Mouse (Mus musculus): ENCODE results near the gene Nsg2. TPM values are rescaled to one million over a fixed set of nuclear protein-coding genes. Genes with fewer than 3 reads are reported as not detected.

Gene Nsg2
- polyA plus RNA-seq, 2 experiments from 2014 or later, result 65.0 to 90.0 TPM

GRCm38 (mm10) chr11:32013014-32013427, 12.8 kb downstream of the Nsg2 start:
- no peak for ATAC-seq

DNA sequence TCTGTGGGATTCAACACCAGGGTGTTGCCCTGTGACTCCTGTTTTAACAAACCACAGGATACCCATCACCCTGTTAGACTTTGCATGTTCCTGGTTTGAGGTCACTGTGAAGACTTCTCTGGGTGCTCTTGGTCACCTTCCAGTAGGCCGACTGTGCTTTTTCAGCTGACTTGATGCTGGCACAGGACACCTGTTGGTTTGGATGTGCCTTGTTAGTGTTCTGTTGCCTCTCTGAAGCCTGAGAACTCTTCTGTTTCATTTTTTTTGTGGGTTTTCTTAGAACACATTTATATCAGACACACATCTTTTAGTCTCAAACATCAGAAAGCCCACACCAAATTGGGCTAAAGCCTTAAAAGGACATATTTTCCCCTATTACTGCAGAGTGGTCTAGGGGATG, 13.3 kb downstream of the Nsg2 start:
- no peak for ATAC-seq

- no peak for ATAC-seq
Measured at GRCm38 (mm10) chr11:32018201-32018600, 17.9 kb downstream of the Nsg2 start.

GRCm38 (mm10) chr11:32020031-32020965, 20.0 kb downstream of the Nsg2 start:
- peak; percentile 70 for ATAC-seq

- no peak for ATAC-seq
Measured at GRCm38 (mm10) chr11:32026634-32027033, 26.4 kb downstream of the Nsg2 start.

DNA sequence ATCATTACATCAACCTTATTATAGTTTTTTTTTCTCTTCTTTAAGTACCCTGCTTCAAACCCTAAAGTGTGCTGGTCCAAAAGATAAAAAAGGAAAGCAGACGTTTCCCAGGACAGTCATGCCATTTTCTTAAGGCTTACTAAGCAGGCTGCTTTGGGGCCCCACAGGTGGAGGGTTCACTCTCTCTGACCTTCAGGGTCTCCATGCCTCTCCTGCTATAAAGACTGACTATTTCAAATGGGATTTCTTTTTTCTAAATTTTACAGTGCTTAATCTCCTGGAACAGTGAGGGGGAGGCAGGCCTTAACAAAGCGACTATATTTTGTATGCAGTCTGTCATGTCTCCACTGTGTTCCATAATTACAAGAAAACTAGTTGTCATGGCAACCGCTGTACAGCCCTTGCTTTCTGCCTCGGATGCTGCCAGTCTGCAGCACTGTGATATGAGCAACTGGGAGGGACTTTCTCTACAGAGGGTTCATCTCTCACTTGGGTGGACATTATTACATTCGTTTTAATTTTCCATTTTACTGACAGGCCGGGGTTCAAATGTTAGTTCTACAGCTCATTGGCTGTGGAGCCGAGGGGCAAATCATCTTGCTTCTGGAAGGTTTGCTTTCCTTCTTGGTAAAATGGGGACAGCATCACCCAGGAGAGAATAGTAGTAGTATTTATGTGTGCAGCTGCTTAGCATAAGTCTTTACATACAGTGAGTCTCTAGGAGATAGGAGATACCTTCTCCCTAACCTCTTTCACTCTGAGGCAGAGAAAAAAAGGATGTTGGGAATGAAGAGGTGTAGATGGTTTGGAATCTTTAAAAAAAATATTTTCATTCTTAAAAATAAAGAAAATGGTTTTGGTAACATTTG, 27.4 kb downstream of the Nsg2 start:
- ATAC-seq, result no peak

DNA sequence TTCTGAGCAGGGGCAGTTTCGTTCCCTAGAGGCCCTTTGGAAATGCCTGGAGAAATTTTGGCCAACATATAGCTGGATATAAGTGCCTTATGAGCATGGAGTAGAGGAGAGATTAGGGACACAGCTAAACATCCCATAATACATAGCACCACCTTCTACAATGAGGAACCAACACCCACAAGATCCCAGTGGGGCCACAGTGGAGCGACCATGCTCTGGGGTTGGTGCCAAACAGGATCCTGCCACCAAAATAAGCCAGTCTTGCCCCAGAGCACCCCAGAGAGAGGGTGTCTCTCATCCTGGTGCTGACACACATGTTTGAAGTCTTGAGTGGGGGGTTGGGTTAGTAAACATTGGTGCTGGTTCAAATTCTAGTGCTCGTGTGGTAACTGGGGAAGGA, 28.3 kb downstream of the Nsg2 start:
- ATAC-seq, result no peak

- ATAC-seq, result no peak
Measured at GRCm38 (mm10) chr11:32029356-32029755, 29.1 kb downstream of the Nsg2 start.

DNA sequence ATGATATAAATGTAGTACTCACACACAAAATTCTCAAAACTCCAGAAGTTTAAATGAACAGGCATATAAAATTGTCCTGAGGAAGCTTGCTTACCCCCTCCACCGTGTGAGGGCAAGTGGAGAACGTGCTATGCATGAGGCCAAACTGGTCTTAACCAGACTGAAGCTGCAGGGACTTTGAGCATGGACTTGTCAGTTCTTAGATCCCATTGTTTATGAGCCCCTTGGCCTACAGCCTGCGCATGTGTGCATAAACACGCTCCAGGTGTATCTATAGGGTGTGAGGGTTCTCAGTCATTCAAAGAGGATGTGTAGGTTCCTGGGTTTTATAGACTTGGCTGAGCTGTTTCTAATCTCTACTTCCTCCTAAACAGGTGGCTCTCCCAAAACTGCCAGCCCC, 31.1 kb downstream of the Nsg2 start:
- no peak for ATAC-seq

DNA sequence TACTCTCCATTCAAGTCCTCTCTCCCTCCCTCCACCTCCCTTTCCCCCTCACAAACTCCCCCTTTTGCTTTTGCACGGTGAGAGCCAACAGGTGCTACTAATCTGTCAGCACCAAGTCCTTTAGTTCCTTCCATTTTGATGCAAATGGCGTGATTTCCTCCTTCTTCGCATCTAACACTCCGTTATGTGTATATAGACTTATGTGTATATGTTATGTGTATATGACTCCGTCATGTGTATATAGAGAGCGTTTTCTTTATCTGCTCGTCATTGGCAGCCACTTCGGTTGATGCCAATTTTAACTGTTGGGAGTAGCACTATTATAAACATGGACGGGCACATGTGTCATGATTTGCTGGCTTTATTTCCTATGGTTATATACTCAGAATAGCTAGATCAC, 31.8 kb downstream of the Nsg2 start:
- no peak for ATAC-seq

- ATAC-seq, result no peak
Measured at GRCm38 (mm10) chr11:32035831-32036230, 35.6 kb downstream of the Nsg2 start.

DNA sequence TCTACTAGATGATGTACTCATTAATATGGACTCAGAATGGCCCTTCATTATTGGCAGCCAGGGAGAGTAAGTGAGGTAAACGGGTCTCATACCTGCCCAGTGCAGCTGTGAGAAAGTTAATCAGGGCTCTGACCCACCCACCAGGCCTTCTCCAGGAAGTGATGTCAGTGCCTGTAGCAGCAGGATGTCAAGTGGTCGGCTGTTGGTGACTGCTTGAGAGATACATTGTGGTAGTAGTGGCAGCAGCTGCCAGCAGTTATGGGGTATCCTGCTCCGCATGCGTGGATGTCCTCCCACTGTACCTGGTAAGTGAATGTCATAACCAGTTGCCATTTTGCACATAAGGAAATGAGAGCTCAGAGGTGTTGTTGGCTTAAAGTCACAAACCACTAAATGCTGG, 39.4 kb downstream of the Nsg2 start:
- ATAC-seq, result peak; percentile 96

- ATAC-seq, result no peak
Measured at GRCm38 (mm10) chr11:32057389-32057788, 57.1 kb downstream of the Nsg2 start.

GRCm38 (mm10) chr11:32057861-32058260, 57.6 kb downstream of the Nsg2 start:
- no peak for ATAC-seq

- ATAC-seq, result no peak
Measured at GRCm38 (mm10) chr11:32061020-32061419, 60.8 kb downstream of the Nsg2 start.

GRCm38 (mm10) chr11:32061874-32062273, 61.6 kb downstream of the Nsg2 start:
- ATAC-seq, result peak; percentile 94

DNA sequence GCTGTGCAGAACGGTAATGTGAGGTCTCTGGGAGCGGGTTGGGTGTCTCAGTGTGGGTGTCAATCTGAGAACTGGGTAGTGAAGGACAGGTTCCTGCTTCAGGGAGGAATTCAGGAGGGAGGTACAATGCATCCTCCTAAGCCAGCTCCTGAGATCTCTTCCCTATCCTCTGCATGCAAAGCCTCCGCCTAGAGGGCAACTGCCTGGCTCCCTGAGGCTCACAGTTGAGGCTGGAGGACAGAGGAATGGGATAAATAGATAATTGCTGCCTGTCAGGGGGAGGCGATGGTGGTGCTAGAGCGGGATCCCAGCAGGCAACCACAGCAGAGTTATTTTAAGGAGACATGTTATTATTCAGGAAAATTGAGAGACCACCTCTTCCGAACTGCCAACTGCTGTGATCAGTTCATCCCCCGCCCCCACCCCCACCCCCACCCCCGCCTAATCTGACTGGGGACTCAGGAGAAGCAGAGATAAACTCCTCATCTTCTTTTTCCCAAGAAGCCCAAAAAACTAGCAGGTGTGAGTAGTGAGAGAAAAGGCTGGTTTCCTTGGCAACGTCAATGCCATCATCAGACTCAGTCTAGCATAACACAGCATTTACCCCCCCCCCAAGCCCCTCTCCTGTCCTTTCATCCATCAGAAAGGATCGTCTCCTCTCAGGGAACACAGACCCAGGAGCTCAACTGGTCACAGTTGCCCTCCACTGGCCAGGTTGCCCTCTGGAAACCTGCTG, 63.7 kb downstream of the Nsg2 start:
- ATAC-seq, result no peak

DNA sequence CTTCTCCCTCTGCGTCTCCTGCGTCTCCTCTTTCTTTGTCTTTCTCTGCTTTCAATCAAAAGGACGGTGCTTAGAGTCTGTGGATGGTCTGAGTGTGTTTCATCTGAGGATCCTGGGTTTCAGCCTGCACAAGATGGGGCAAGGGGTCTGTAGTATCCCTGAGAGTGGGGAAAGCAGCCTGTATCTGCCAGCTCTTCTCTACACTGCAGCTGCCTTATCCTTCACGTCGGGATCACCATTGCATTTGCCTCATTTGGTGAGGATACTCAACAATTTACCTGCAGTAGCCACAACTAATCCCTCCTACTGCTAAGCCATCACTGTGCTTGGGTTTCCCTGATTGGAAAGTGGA, 64.2 kb downstream of the Nsg2 start:
- ATAC-seq, result no peak

GRCm38 (mm10) chr11:32068736-32069490, 68.7 kb downstream of the Nsg2 start:
- no peak for ATAC-seq

GRCm38 (mm10) chr11:32075163-32075562, 74.9 kb downstream of the Nsg2 start:
- ATAC-seq, result no peak

GRCm38 (mm10) chr11:32083462-32083861, 83.2 kb downstream of the Nsg2 start:
- ATAC-seq, result no peak

DNA sequence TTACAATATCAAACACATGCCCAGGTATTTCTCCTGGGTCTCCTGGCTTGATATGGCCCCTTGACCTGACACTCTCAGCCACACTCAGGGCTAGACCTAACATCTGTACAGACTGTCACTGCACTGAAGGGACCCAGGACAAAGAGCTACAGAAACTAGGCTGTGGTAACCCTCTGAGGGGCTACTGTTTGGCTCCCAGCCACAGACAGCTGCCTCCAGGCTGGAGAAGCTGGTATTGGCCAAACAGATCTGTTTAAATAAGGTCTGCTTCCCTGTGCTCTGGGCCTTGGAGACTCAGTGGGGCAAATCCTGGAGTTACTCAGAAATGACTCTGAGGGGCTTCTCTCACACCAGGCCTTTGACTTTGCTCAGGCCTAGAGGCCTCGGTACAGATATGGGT, 86.3 kb downstream of the Nsg2 start:
- ATAC-seq, result no peak

All from activated CD4-positive, CD25-positive, alpha-beta regulatory T cell, adult 4 months (primary cell).